Mouse (Mus musculus) spleen, adult 2 months (tissue): Measurements from ENCODE around the gene Tmtc1.

Experiments
- CTCF ChIP-seq: fragments of 200-500 bp; IDR thresholded peaks from 2 replicates; pipeline ENCODE4 v1.5.1; 2011; ENCODE audit warnings: mild to moderate bottlenecking, inconsistent platforms; ENCODE audit not compliant: insufficient read depth, insufficient read length, insufficient replicate concordance; ENCODE audit errors: extremely low read depth
- POLR2A ChIP-seq: fragments of 200-500 bp; IDR thresholded peaks from 2 replicates; pipeline ENCODE4 v1.6.1; 2011; ENCODE audit warnings: low read depth, low read length, inconsistent platforms

- no peak for TF ChIP-seq POLR2A
- TF ChIP-seq CTCF: no peak
Measured at GRCm38 (mm10) chr6:148283224-148283881, 160.8 kb downstream of the Tmtc1 start.
